Mouse (Mus musculus): ENCODE measurements at regions not wholly inside any gene's neighbourhood (a gene's known extent, or its start where the extent isn't known, plus 50 kb on each side); places are given as distances from the start of the nearest gene placed in this dataset.

- 82% methylated on average over 2 of the region's 2 CpGs for WGBS
- Histone ChIP-seq H3K4me3 (ENCODE audit: low read depth, low read length) (no peak overlapping the region), H3K4me2 (ENCODE audit: low read depth, low read length) (no peak overlapping the region), H3K27ac (replicated peaks; ENCODE audit: low read depth, low read length) (no peak overlapping the region), H3K4me1 (ENCODE audit: control insufficient read depth, insufficient read depth, low read length) (no peaks in the 10 kb centered on the region), H3K27me3 (ENCODE audit: control insufficient read depth, insufficient read depth, low read length) (no peaks in the 10 kb centered on the region), H3K9me3 (replicated peaks; ENCODE audit: control insufficient read depth, low read length) (no peaks in the 10 kb centered on the region), H3K36me3 (replicated peaks; ENCODE audit: control insufficient read depth, insufficient read depth, low read depth, low read length) (no peaks in the 10 kb centered on the region), H3K9ac (replicated peaks; ENCODE audit: low read length) (no peak overlapping the region)
- no peak for DNase-seq (ENCODE audit: low spot score)
- ATAC-seq (replicated peaks; ENCODE audit: insufficient number of reproducible peaks, low FRiP score, low TSS enrichment, low read depth): no peak
These were observed 80.8 kb upstream of the Fshr start for GRCm38 (mm10) chr17:89281321-89281720.

- no peaks in the 10 kb centered on the region for H3K36me3 ChIP-seq (replicated peaks; ENCODE audit: control insufficient read depth, insufficient read depth, low read depth, low read length)
- no peaks in the 10 kb centered on the region for H3K27me3 ChIP-seq (ENCODE audit: control insufficient read depth, insufficient read depth, low read length)
- H3K9me3 ChIP-seq (replicated peaks; ENCODE audit: control insufficient read depth, low read length): no peaks in the 10 kb centered on the region
- no peak overlapping the region for H3K9ac ChIP-seq (replicated peaks; ENCODE audit: low read length)
- no peak overlapping the region for H3K27ac ChIP-seq (replicated peaks; ENCODE audit: low read depth, low read length)
- DNase-seq (ENCODE audit: low spot score) (no peak), ATAC-seq (replicated peaks; ENCODE audit: insufficient number of reproducible peaks, low FRiP score, low TSS enrichment, low read depth) (no peak)
- no peak overlapping the region for H3K4me2 ChIP-seq (ENCODE audit: low read depth, low read length)
- H3K4me1 ChIP-seq (ENCODE audit: control insufficient read depth, insufficient read depth, low read length): no peaks in the 10 kb centered on the region
- no peak overlapping the region for H3K4me3 ChIP-seq (ENCODE audit: low read depth, low read length)
These were observed 71.7 kb upstream of the Fshr start for GRCm38 (mm10) chr17:89272141-89272540.

- no peak overlapping the region for H3K27ac ChIP-seq (replicated peaks; ENCODE audit: low read depth, low read length)
- H3K4me2 ChIP-seq (ENCODE audit: low read depth, low read length): no peak overlapping the region
- H3K27me3 ChIP-seq (ENCODE audit: control insufficient read depth, insufficient read depth, low read length): no peaks in the 10 kb centered on the region
- no peak overlapping the region for H3K4me3 ChIP-seq (ENCODE audit: low read depth, low read length)
- H3K9ac ChIP-seq (replicated peaks; ENCODE audit: low read length): no peak overlapping the region
- 73% methylated on average over 3 of the region's 3 CpGs for WGBS
- ATAC-seq (replicated peaks; ENCODE audit: insufficient number of reproducible peaks, low FRiP score, low TSS enrichment, low read depth) (no peak), DNase-seq (ENCODE audit: low spot score) (no peak)
- no peaks in the 10 kb centered on the region for H3K4me1 ChIP-seq (ENCODE audit: control insufficient read depth, insufficient read depth, low read length)
- no peaks in the 10 kb centered on the region for H3K9me3 ChIP-seq (replicated peaks; ENCODE audit: control insufficient read depth, low read length)
- H3K36me3 ChIP-seq (replicated peaks; ENCODE audit: control insufficient read depth, insufficient read depth, low read depth, low read length): no peaks in the 10 kb centered on the region
These were observed 55.2 kb upstream of the Fshr start for GRCm38 (mm10) chr17:89255687-89256086.

- no peaks in the 10 kb centered on the region for H3K9me3 ChIP-seq (replicated peaks; ENCODE audit: control insufficient read depth, low read length)
- no peaks in the 10 kb centered on the region for H3K4me1 ChIP-seq (ENCODE audit: control insufficient read depth, insufficient read depth, low read length)
- H3K4me2 ChIP-seq (ENCODE audit: low read depth, low read length): no peak overlapping the region
- no peaks in the 10 kb centered on the region for H3K36me3 ChIP-seq (replicated peaks; ENCODE audit: control insufficient read depth, insufficient read depth, low read depth, low read length)
- DNase-seq (ENCODE audit: low spot score): no peak
- H3K4me3 ChIP-seq (ENCODE audit: low read depth, low read length): no peak overlapping the region
- 83% methylated on average over 5 of the region's 5 CpGs for WGBS
- no peak overlapping the region for H3K27ac ChIP-seq (replicated peaks; ENCODE audit: low read depth, low read length)
- H3K9ac ChIP-seq (replicated peaks; ENCODE audit: low read length): no peak overlapping the region
- no peak for ATAC-seq (replicated peaks; ENCODE audit: insufficient number of reproducible peaks, low FRiP score, low TSS enrichment, low read depth)
- no peaks in the 10 kb centered on the region for H3K27me3 ChIP-seq (ENCODE audit: control insufficient read depth, insufficient read depth, low read length)
These were observed 50.3 kb upstream of the Fshr start for GRCm38 (mm10) chr17:89250811-89251210.
